Mouse (Mus musculus): ENCODE results near the gene Trpc4ap.
A peak's percentile ranks its signal among the peaks of the same experiment; 100 is the strongest.
"Not testable (repeated sequence)": the region's sequence is repeated elsewhere in the genome, so short reads cannot be mapped to it uniquely, and the experiment has no call there.

The Trpc4ap gene

GRCm38 (mm10) chr2:155611834-155612550, 80.2 kb downstream of the Trpc4ap start:
- no peak for DNase-seq (ENCODE audit: low spot score)

- DNase-seq (ENCODE audit: low spot score), result no peak
Observed at GRCm38 (mm10) chr2:155610978-155611377, 81.2 kb downstream of the Trpc4ap start, which contains the start of gene Myh7b. Myh7b (plus strand) TSS chr2:155611212.

GRCm38 (mm10) chr2:155606360-155606759, 85.8 kb downstream of the Trpc4ap start:
- no peak for DNase-seq (ENCODE audit: low spot score)

- not testable (repeated sequence) for DNase-seq (ENCODE audit: low spot score)
Observed at GRCm38 (mm10) chr2:155605236-155605589, 87.0 kb downstream of the Trpc4ap start.

GRCm38 (mm10) chr2:155604560-155605235, 87.5 kb downstream of the Trpc4ap start:
- DNase-seq (ENCODE audit: low spot score), result no peak

GRCm38 (mm10) chr2:155603707-155604106, 88.5 kb downstream of the Trpc4ap start:
- no peak for DNase-seq (ENCODE audit: low spot score)

- no peak for DNase-seq (ENCODE audit: low spot score)
Observed at GRCm38 (mm10) chr2:155595516-155595915, 96.7 kb downstream of the Trpc4ap start.

GRCm38 (mm10) chr2:155592854-155593283, 99.3 kb downstream of the Trpc4ap start:
- no peak for DNase-seq (ENCODE audit: low spot score)

GRCm38 (mm10) chr2:155592137-155592853, 99.9 kb downstream of the Trpc4ap start, which contains the start of gene Gss:
Gss (minus strand) TSS chr2:155592810.
- peak; percentile 100 for DNase-seq (ENCODE audit: low spot score)

- DNase-seq (ENCODE audit: low spot score), result no peak
Observed at GRCm38 (mm10) chr2:155591676-155592075, 100.5 kb downstream of the Trpc4ap start.

- no peak for DNase-seq (ENCODE audit: low spot score)
Observed at GRCm38 (mm10) chr2:155590876-155591275, 101.3 kb downstream of the Trpc4ap start.

- DNase-seq (ENCODE audit: low spot score), result no peak
Observed at GRCm38 (mm10) chr2:155589521-155589920, 102.7 kb downstream of the Trpc4ap start.

- DNase-seq (ENCODE audit: low spot score), result no peak
Observed at GRCm38 (mm10) chr2:155588136-155588535, 104.0 kb downstream of the Trpc4ap start.

GRCm38 (mm10) chr2:155585486-155585885, 106.7 kb downstream of the Trpc4ap start:
- DNase-seq (ENCODE audit: low spot score), result no peak

GRCm38 (mm10) chr2:155585082-155585481, 107.1 kb downstream of the Trpc4ap start:
- DNase-seq (ENCODE audit: low spot score), result no peak
